Mouse (Mus musculus): Measurements from ENCODE around the gene Otop2. TPM values are rescaled to one million over a fixed set of nuclear protein-coding genes. Genes with fewer than 3 reads are reported as not detected.

Otop2 gene
- total and polyA plus RNA-seq, 3 experiments = not detected

DNA sequence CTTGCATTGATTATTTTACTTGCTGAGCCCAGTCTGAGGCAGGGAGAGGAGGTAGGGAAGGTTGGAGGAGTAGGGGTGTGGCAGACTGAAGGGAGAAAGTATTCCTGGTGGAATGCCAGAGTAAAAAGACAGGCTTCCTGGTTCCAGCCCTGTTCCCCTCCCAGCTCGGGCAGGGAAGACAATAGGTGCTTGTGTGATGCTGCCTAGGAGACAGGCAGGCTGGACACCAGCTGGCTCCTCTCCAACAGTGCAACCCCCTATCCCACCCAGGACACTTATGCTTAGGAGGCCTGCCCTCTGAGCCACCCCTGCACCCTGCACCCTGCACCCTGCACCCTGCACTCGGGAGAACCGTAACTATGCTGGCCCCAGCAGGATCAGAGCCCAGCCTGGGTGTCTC is 52.3 kb downstream of the Otop2 start:
- Histone ChIP-seq H3K27me3 (replicated peaks) (peaks cover 93% of the 10 kb centered on the region), H3K36me3 (replicated peaks in 1 of 2; ENCODE audit: control insufficient read depth in 1 of 2, insufficient read depth in 1 of 2, low read length in 1 of 2) (no peaks in the 10 kb centered on the region), H3K4me3 (replicated peaks in 1 of 3; ENCODE audit: low read depth in 2 of 3, low read length in 2 of 3, poor library complexity in 1 of 3) (no peak overlapping the region), H3K27ac (ENCODE audit: insufficient read depth, low read depth) (no peak overlapping the region), H3K79me2 (replicated peaks; ENCODE audit: control insufficient read depth, extremely low read depth, insufficient read depth, poor library complexity, severe bottlenecking) (no peaks in the 10 kb centered on the region), H3K4me2 (ENCODE audit: insufficient read depth, low read depth, poor library complexity, severe bottlenecking) (no peak overlapping the region), H3K9me3 (replicated peaks; ENCODE audit: low read length) (peaks cover 10% of the 10 kb centered on the region), H3K4me1 (ENCODE audit: control insufficient read depth in 1 of 2, insufficient read depth in 2 of 2) (peaks cover 3% of the 10 kb centered on the region in 2 experiments; a peak in 2 of 4 replicates), H3K9ac (ENCODE audit: insufficient read depth, low read depth) (no peak overlapping the region)
- no peak for DNase-seq (ENCODE audit: extremely low read depth)
- in situ Hi-C loops (cut with MboI; ENCODE audit: low pct_ligation_motif_present, low pct_unique_long_range_greater_than_20kb, low sequenced_read_pairs) (loop anchor here (5.0 to 10.0 kb wide), 4 partner anchors 37 to 356 kb away; partner anchors contain the start of gene Ush1g), dilution Hi-C loops (cut with MboI; ENCODE audit: extremely low pct_ligation_motif_present, extremely low pct_unique_long_range_greater_than_20kb, low sequenced_read_pairs) (no loop called here)
- no peak for TF ChIP-seq RAD21 (IDR thresholded peaks at IDR 0.05; ENCODE audit: low read depth, low read length)
- TF ChIP-seq NRF1 (IDR thresholded peaks at IDR 0.05; ENCODE audit: low read depth, low read length) = no peak
- TF ChIP-seq EP300 (IDR thresholded peaks at IDR 0.05; ENCODE audit: low read length) = no peak
- TF ChIP-seq USF2 (conservative IDR thresholded peaks at IDR 0.05; ENCODE audit: low read depth, low read length) = no peak
- no peak for TF ChIP-seq NELFE (IDR thresholded peaks at IDR 0.05; ENCODE audit: low read depth, low read length)
- TF ChIP-seq HCFC1 (IDR thresholded peaks at IDR 0.05; ENCODE audit: low read depth, low read length) = no peak
- no peak for TF ChIP-seq GABPA (IDR thresholded peaks at IDR 0.05; ENCODE audit: insufficient replicate concordance, low read depth, low read length)
- TF ChIP-seq UBTF (IDR thresholded peaks at IDR 0.05; ENCODE audit: low read depth, low read length) = no peak
- TF ChIP-seq POLR2AphosphoS2 (IDR thresholded peaks at IDR 0.05; ENCODE audit: low read depth, low read length) = no peak
- no peak for TF ChIP-seq ZC3H11A (IDR thresholded peaks at IDR 0.05; ENCODE audit: low read depth, low read length)
- no peak for TF ChIP-seq PAX5 (IDR thresholded peaks at IDR 0.05; ENCODE audit: low read length)
- TF ChIP-seq POLR2A (IDR thresholded peaks at IDR 0.05; ENCODE audit: low read depth, low read length) = no peak

DNA sequence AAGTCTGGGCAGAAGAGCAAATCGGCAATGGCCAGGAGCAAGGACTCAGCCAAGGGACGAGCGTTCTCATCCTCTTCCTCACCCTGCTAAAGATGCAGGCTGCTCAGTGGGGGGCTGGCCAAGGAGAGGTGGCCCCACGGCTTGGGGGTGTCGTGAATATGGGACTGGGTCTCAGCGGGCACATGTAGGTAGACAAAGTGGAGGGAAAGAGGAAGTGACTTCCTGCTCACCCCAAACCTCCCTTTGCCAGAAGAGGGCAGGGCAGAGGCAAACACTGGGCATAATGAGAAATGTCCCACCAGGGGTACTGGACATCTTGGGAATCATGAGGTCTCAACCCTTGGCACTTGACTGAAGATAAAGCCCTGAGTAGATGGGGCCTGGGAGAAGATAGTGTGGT is 52.8 kb downstream of the Otop2 start:
- peaks cover 0 to 3% of the 10 kb centered on the region in 2 experiments; a peak in 1 of 4 replicates for H3K4me1 ChIP-seq (ENCODE audit: control insufficient read depth in 1 of 2, insufficient read depth in 2 of 2)
- H3K9ac ChIP-seq (ENCODE audit: insufficient read depth, low read depth) = no peak overlapping the region
- no peak overlapping the region for H3K4me3 ChIP-seq (replicated peaks in 1 of 3; ENCODE audit: low read depth in 2 of 3, low read length in 2 of 3, poor library complexity in 1 of 3)
- H3K79me2 ChIP-seq (replicated peaks; ENCODE audit: control insufficient read depth, extremely low read depth, insufficient read depth, poor library complexity, severe bottlenecking) = no peaks in the 10 kb centered on the region
- peaks cover 10% of the 10 kb centered on the region for H3K9me3 ChIP-seq (replicated peaks; ENCODE audit: low read length)
- no peak overlapping the region for H3K27ac ChIP-seq (ENCODE audit: insufficient read depth, low read depth)
- in situ Hi-C loops (cut with MboI; ENCODE audit: low pct_ligation_motif_present, low pct_unique_long_range_greater_than_20kb, low sequenced_read_pairs) = loop anchor here (5.0 to 10.0 kb wide), 4 partner anchors 37 to 355 kb away; partner anchors contain the start of gene Ush1g
- H3K27me3 ChIP-seq (replicated peaks) = peaks cover 94% of the 10 kb centered on the region
- no peak overlapping the region for H3K4me2 ChIP-seq (ENCODE audit: insufficient read depth, low read depth, poor library complexity, severe bottlenecking)
- no peaks in the 10 kb centered on the region for H3K36me3 ChIP-seq (replicated peaks in 1 of 2; ENCODE audit: control insufficient read depth in 1 of 2, insufficient read depth in 1 of 2, low read length in 1 of 2)
- dilution Hi-C loops (cut with MboI; ENCODE audit: extremely low pct_ligation_motif_present, extremely low pct_unique_long_range_greater_than_20kb, low sequenced_read_pairs) = no loop called here
- no peak for DNase-seq (ENCODE audit: extremely low read depth)
- TF ChIP-seq HCFC1 (IDR thresholded peaks at IDR 0.05; ENCODE audit: low read depth, low read length) = no peak
- no peak for TF ChIP-seq MAZ (IDR thresholded peaks at IDR 0.05; ENCODE audit: low read depth, low read length)
- TF ChIP-seq ZNF384 (IDR thresholded peaks at IDR 0.05; ENCODE audit: low read depth, low read length) = no peak
- TF ChIP-seq SMC3 (IDR thresholded peaks at IDR 0.05; ENCODE audit: low read depth, low read length) = peak; percentile 45; the same call in 1 of the 2 replicates
- TF ChIP-seq GABPA (IDR thresholded peaks at IDR 0.05; ENCODE audit: insufficient replicate concordance, low read depth, low read length) = no peak
- peak; percentile 9 for TF ChIP-seq RAD21 (IDR thresholded peaks at IDR 0.05; ENCODE audit: low read depth, low read length)
- peak; percentile 59; the same call in 1 of the 2 replicates for TF ChIP-seq ELF1 (IDR thresholded peaks at IDR 0.05; ENCODE audit: low read depth, low read length)
- no peak for TF ChIP-seq MYC (IDR thresholded peaks at IDR 0.05; ENCODE audit: low read depth, low read length)
- no peak for TF ChIP-seq UBTF (IDR thresholded peaks at IDR 0.05; ENCODE audit: low read depth, low read length)
- TF ChIP-seq MAX (IDR thresholded peaks at IDR 0.05; ENCODE audit: low read length) = 0 out of 2 replicates have a peak, but pooled peaks have one; percentile 31
- TF ChIP-seq MXI1 (IDR thresholded peaks at IDR 0.05; ENCODE audit: low read depth, low read length) = no peak
- peak in 1 of 2 experiments; percentile 57; a peak in 2 of 4 replicates for TF ChIP-seq CTCF (conservative IDR thresholded peaks at IDR 0.05 in 1 of 2, IDR thresholded peaks at IDR 0.05 in 1 of 2; ENCODE audit: low read depth in 2 of 2, low read length in 2 of 2)

All from CH12.LX (cell line).